Mouse (Mus musculus): ENCODE data around the gene Alox12b.

DNA sequence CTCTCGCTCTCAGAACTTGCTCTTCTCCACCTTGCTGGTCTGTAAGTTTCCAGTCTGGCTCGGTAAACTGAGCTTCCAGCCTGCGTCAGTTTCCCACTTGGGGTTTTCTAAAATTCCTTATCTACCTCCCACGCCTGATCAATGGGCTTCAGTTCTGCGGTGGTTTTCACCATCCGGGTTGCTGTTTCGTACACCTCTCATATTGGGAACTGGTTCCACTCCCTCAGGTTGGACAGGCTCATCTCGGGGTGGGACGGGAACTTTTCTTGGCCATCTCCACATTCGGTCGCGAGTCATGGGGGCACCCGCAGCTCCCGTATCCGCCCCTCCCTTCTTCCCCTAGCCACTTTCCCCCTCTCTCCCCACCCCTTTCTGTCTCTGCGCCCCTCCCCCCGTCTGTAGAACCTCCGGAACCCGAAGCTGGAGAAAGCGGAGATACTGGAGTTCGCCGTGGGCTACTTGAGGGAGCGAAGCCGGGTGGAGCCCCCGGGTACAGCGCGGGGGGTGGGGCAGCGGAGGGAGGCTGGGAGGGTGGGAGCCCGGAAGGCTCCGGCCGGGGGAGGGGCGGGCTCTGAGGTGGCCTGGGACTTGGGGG, 35.0 kb upstream of the Alox12b start:
- TF ChIP-seq EP300 (IDR thresholded peaks at IDR 0.05) (no peak), CTCF (IDR thresholded peaks at IDR 0.05) (no peak)

Measured in lung, postnatal 0 days (tissue).